Mouse (Mus musculus) left cerebral cortex, adult 6 months (tissue): ENCODE measurements around the gene Irf5. TPM values are rescaled to one million over a fixed set of nuclear protein-coding genes. Genes with fewer than 3 reads are reported as not detected.

Experiments used
- long read RNA-seq, 2 experiments: library from polyadenylated mRNA; unstranded; transcript quantifications; one replicate each; pipeline ENCODE4 v2.0.0; 2019 to 2020
- polyA plus RNA-seq: library from polyadenylated mRNA; unstranded; fragments of <200 nt; fragmentation: Nextera tagmentation; gene quantifications from 2 replicates; pipeline ENCODE4 v1.2.3, GENCODE M21; 2021

Gene Irf5
- polyA plus RNA-seq, result 2.1 and 3.3 TPM in 2 replicates
- long read RNA-seq, experiment 1, transcript Irf5-201 (9 exons, 2,189 nt), result major isoform, 17 of 21 reads
- long read RNA-seq, experiment 1, partial matches to known transcripts, result 1 of 21 reads
- long read RNA-seq, experiment 1, other reads (novel, unspliced or antisense), result 3 of 21 reads
- long read RNA-seq, experiment 2, transcript Irf5-201 (9 exons, 2,189 nt), result major isoform, 5 of 9 reads
- long read RNA-seq, experiment 2, partial matches to known transcripts, result 0 of 9 reads
- long read RNA-seq, experiment 2, other reads (novel, unspliced or antisense), result 4 of 9 reads

GRCm38 (mm10) chr6:29526281-29527251, at the start of gene Irf5:
TSS of gene Irf5 (plus strand) at chr6:29526625.

GRCm38 (mm10) chr6:29507447-29508309, 18.7 kb upstream of the Irf5 start, which contains the start of gene Kcp:
TSS of gene Kcp (minus strand) at chr6:29507952.

Other genes with a start within 250 kb of the Irf5 start
- 0.31 and 0.34 TPM in 2 replicates for gene Fam71f2, start 247.0 kb upstream of the Irf5 start, polyA plus RNA-seq
- gene Fam71f1, start 207.5 kb upstream of the Irf5 start, polyA plus RNA-seq, result not detected in 2 replicates
- 26.4 and 32.2 TPM in 2 replicates for gene Calu, start 178.6 kb upstream of the Irf5 start, polyA plus RNA-seq
- gene Opn1sw, start 138.2 kb upstream of the Irf5 start, polyA plus RNA-seq, result 0.09 and 0.18 TPM in 2 replicates
- 26.1 and 97.9 TPM in 2 replicates for gene Ccdc136, start 130.3 kb upstream of the Irf5 start, polyA plus RNA-seq
- 0.12 and 0.74 TPM in 2 replicates for gene Flnc, start 93.4 kb upstream of the Irf5 start, polyA plus RNA-seq
- 835 and 900 TPM in 2 replicates for gene Atp6v1f, start 58.9 kb upstream of the Irf5 start, polyA plus RNA-seq
- not detected in 2 replicates for gene Atp6v1fnb, start 55.2 kb upstream of the Irf5 start, polyA plus RNA-seq
- 0.30 and 0.42 TPM in 2 replicates for gene Kcp, start 18.7 kb upstream of the Irf5 start, polyA plus RNA-seq
- gene Tnpo3, start 83.3 kb downstream of the Irf5 start, polyA plus RNA-seq, result 22.8 and 35.0 TPM in 2 replicates
- gene Tspan33, start 167.6 kb downstream of the Irf5 start, polyA plus RNA-seq, result 2.6 and 14.3 TPM in 2 replicates
- gene Smo, start 208.9 kb downstream of the Irf5 start, polyA plus RNA-seq, result 1.7 and 3.1 TPM in 2 replicates
- 9.7 and 21.8 TPM in 2 replicates for gene Ahcyl2, start 241.4 kb downstream of the Irf5 start, polyA plus RNA-seq